8 mouse cellular contexts compared by ENCODE assay signal in the genomic region with DNA sequence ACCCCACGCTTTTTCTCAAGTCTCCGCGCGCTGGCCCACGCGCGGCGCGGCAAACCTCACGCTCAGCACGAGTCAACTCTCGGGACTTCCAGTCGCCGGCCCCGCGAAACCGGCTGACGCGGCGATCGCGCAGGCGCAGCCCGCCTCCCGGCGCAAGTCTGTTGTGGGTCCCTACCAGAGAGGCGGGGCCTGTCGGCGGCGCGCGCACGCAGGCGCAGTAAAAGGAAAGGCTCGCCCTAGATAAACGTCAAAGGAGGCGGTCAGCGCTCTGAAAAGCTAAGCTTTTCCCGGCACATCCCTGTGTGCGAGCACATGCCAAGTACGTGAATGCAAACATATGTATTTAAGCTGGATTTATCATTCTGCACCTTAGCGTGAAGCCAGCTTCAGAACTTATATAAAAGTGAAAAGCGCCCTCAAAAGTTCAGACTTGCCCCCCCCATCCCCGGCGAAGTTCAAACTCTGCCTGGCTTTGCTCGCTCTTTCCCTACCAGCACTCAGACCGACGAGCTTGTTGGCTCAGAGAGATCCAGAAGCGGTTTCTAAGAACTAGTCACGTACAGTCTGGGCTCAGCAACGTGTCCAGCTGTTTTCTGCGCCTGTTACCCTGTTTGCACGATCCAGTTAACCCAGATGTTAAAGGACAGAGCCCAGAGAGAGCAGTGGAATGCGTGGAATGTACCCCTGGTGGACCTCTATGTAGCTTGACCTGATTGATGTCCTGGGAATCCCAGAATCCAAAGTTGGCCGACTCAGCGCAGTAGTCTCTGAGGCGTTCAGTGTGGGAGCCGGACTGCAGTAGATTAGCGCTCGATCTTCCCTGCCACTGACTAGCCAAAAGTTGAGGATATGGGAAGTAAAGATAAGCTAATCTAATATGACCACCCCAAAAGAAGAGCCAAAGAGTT. TPM values are rescaled to one million over a fixed set of nuclear protein-coding genes. Genes with fewer than 3 reads are reported as not detected.
DNase-seq lines count a peak whose midpoint lies in the region; ATAC-seq lines count a peak whose summit lies in the region.

A gene (minus strand): TSS at position 118 of the 908 bp plus-strand sequence.

- H3K4me3 ChIP-seq in forebrain, embryonic 11.5 days (ENCODE audit: low read depth, low read length): peak within 1 kb of the TSS; percentile 70
- H3K4me3 ChIP-seq in heart, embryonic 16.5 days (ENCODE audit: low read length): peak within 1 kb of the TSS; percentile 80
- H3K4me3 ChIP-seq in liver, embryonic 15.5 days (replicated peaks): peak within 1 kb of the TSS; percentile 82
- peak within 1 kb of the TSS; percentile 70 for H3K4me3 ChIP-seq in neural tube, embryonic 12.5 days

- no peaks in the 10 kb centered on the region; the same call in 1 of the 2 replicates for H3K9me3 ChIP-seq in forebrain, embryonic 11.5 days (ENCODE audit: control insufficient read depth, low read length)
- H3K9me3 ChIP-seq in heart, embryonic 16.5 days (replicated peaks; ENCODE audit: control insufficient read depth, low read length): no peaks in the 10 kb centered on the region
- H3K9me3 ChIP-seq in liver, embryonic 15.5 days (replicated peaks): no peaks in the 10 kb centered on the region
- H3K9me3 ChIP-seq in neural tube, embryonic 12.5 days: no peaks in the 10 kb centered on the region

- peak; percentile 96 for ATAC-seq in forebrain, embryonic 11.5 days (replicated peaks; ENCODE audit: low FRiP score)
- peak; percentile 94 for ATAC-seq in heart, embryonic 16.5 days (replicated peaks; ENCODE audit: extremely low read depth, insufficient read depth, low FRiP score)
- ATAC-seq in liver, embryonic 15.5 days (ENCODE audit: insufficient read depth): peak; percentile 89
- peak; percentile 97 for ATAC-seq in neural tube, embryonic 12.5 days (ENCODE audit: low FRiP score, low read depth)

- peak within 1 kb of the TSS; percentile 25; the same call in 1 of the 2 replicates for H3K27ac ChIP-seq in forebrain, embryonic 11.5 days (ENCODE audit: low read depth, low read length)
- peak within 1 kb of the TSS; percentile 99 for H3K27ac ChIP-seq in heart, embryonic 16.5 days (ENCODE audit: low read length)
- peak within 1 kb of the TSS; percentile 99 for H3K27ac ChIP-seq in liver, embryonic 15.5 days (replicated peaks)
- H3K27ac ChIP-seq in neural tube, embryonic 12.5 days: peak within 1 kb of the TSS; percentile 4; the same call in 1 of the 2 replicates

- peak; percentile 89 to 91 for DNase-seq in CD8-positive naive resting alpha-beta T cell, adult 2 months (ENCODE audit: low read depth in 2 of 2, low spot score in 2 of 2)
- peak; percentile 80 for DNase-seq in c-Kit-positive CD71-negative TER-119-negative erythroid progenitor cells, embryonic 14.5 days (ENCODE audit: low read depth)
- peak; percentile 95 for DNase-seq in forebrain, embryonic 11.5 days (ENCODE audit: low spot score)
- DNase-seq in kidney, postnatal 36 days: peak; percentile 97 to 98
- peak; percentile 83 for DNase-seq in telencephalon, adult 2 months (ENCODE audit: low read depth, low spot score)

- H3K4me2 ChIP-seq in forebrain, embryonic 11.5 days (ENCODE audit: low read depth, low read length, severe bottlenecking): peak within 1 kb of the TSS; percentile 95
- H3K4me2 ChIP-seq in heart, embryonic 16.5 days (ENCODE audit: low read depth, low read length): peak within 1 kb of the TSS; percentile 98
- peak within 1 kb of the TSS; percentile 94 for H3K4me2 ChIP-seq in liver, embryonic 15.5 days
- H3K4me2 ChIP-seq in neural tube, embryonic 12.5 days (replicated peaks): peak within 1 kb of the TSS; percentile 95

- H3K36me3 ChIP-seq in forebrain, embryonic 11.5 days (ENCODE audit: control insufficient read depth, insufficient read depth, low read length): peaks cover 4% of the 10 kb centered on the region; the same call in 1 of the 2 replicates
- peaks cover 9% of the 10 kb centered on the region; the same call in 1 of the 2 replicates for H3K36me3 ChIP-seq in heart, embryonic 16.5 days (ENCODE audit: control insufficient read depth, insufficient read depth)
- H3K36me3 ChIP-seq in liver, embryonic 15.5 days (replicated peaks): peaks cover 33% of the 10 kb centered on the region
- peaks cover 13% of the 10 kb centered on the region; the same call in 1 of the 2 replicates for H3K36me3 ChIP-seq in neural tube, embryonic 12.5 days

- H3K27me3 ChIP-seq in forebrain, embryonic 11.5 days (ENCODE audit: control insufficient read depth, insufficient read depth, low read length): no peaks in the 10 kb centered on the region
- no peaks in the 10 kb centered on the region for H3K27me3 ChIP-seq in heart, embryonic 16.5 days (ENCODE audit: control insufficient read depth, insufficient read depth, low read length)
- H3K27me3 ChIP-seq in liver, embryonic 15.5 days: no peaks in the 10 kb centered on the region
- H3K27me3 ChIP-seq in neural tube, embryonic 12.5 days (replicated peaks): no peaks in the 10 kb centered on the region

- H3K4me1 ChIP-seq in forebrain, embryonic 11.5 days (replicated peaks; ENCODE audit: control insufficient read depth, insufficient read depth, low read length): peaks cover 2% of the 10 kb centered on the region; the same call in 1 of the 2 replicates
- peaks cover 43% of the 10 kb centered on the region for H3K4me1 ChIP-seq in heart, embryonic 16.5 days (ENCODE audit: control insufficient read depth, insufficient read depth, low read length)
- peaks cover 45% of the 10 kb centered on the region for H3K4me1 ChIP-seq in liver, embryonic 15.5 days (replicated peaks)
- peaks cover 13% of the 10 kb centered on the region for H3K4me1 ChIP-seq in neural tube, embryonic 12.5 days

- under 1% methylated on average over 60 of the region's 60 CpGs for WGBS in forebrain, embryonic 11.5 days
- under 1% methylated on average over 60 of the region's 60 CpGs for WGBS in heart, embryonic 16.5 days
- WGBS in liver, embryonic 15.5 days (ENCODE audit: insufficient replicate concordance): under 1% methylated on average over 60 of the region's 60 CpGs
- WGBS in neural tube, embryonic 12.5 days: under 1% methylated on average over 60 of the region's 60 CpGs

- peak within 1 kb of the TSS; percentile 74 for H3K9ac ChIP-seq in forebrain, embryonic 11.5 days (ENCODE audit: low read length)
- H3K9ac ChIP-seq in heart, embryonic 16.5 days (ENCODE audit: low read length): peak within 1 kb of the TSS; percentile 92
- H3K9ac ChIP-seq in liver, embryonic 15.5 days: peak within 1 kb of the TSS; percentile 88
- H3K9ac ChIP-seq in neural tube, embryonic 12.5 days: peak within 1 kb of the TSS; percentile 81

RNA-seq across cellular contexts. Expression of the gene that starts here (rescaled TPM):
- polyA plus RNA-seq in forebrain, embryonic 11.5 days (2014; fragmentation: Nextera tagmentation; extraction: Ambion mirVana): 6.4 and 8.8 TPM in 2 replicates
- polyA plus RNA-seq in heart, embryonic 16.5 days (2015; fragmentation: Nextera tagmentation; extraction: Ambion mirVana): 6.5 and 6.9 TPM in 2 replicates
- polyA plus RNA-seq in liver, embryonic 15.5 days (2015; fragmentation: Nextera tagmentation; extraction: Ambion mirVana): 3.2 and 4.0 TPM in 2 replicates
- polyA plus RNA-seq in neural tube, embryonic 12.5 days (2016; fragmentation: Nextera tagmentation; extraction: Ambion mirVana): 4.1 and 5.2 TPM in 2 replicates

Comparison
In these comparisons a context has a peak if more than half of its experiments do, and no peak if none do; other contexts are left out.
1. Peak in every context shown above with its lines: DNase-seq, ATAC-seq, H3K4me3 ChIP-seq and H3K27ac ChIP-seq.
2. H3K27ac ChIP-seq: peak in every context shown above with its lines; median percentile 99 in heart, embryonic 16.5 days; 99 in liver, embryonic 15.5 days; 25 in forebrain, embryonic 11.5 days; 4 in neural tube, embryonic 12.5 days.